Mouse (Mus musculus): ENCODE measurements around the gene Calr3. TPM values are rescaled to one million over a fixed set of nuclear protein-coding genes. Genes with fewer than 3 reads are reported as not detected.

The Calr3 gene
- polyA plus RNA-seq, 1 experiment, result not detected

- TF ChIP-seq GATA1 (IDR thresholded peaks at IDR 0.05; ENCODE audit: low read length) (no peak), TAL1 (IDR thresholded peaks at IDR 0.05; ENCODE audit: low read length) (no peak)
- Histone ChIP-seq H3K36me3 (ENCODE audit: control insufficient read depth) (peaks cover 79% of the 10 kb centered on the region), H3K4me1 (ENCODE audit: control insufficient read depth) (peaks cover 34% of the 10 kb centered on the region), H3K27me3 (ENCODE audit: control insufficient read depth) (no peaks in the 10 kb centered on the region), H3K9me3 (ENCODE audit: control insufficient read depth, low read length) (no peaks in the 10 kb centered on the region), H3K4me3 (replicated peaks) (no peak overlapping the region)
Observed at GRCm38 (mm10) chr8:72470684-72471083, 27.0 kb upstream of the Calr3 start.

DNA sequence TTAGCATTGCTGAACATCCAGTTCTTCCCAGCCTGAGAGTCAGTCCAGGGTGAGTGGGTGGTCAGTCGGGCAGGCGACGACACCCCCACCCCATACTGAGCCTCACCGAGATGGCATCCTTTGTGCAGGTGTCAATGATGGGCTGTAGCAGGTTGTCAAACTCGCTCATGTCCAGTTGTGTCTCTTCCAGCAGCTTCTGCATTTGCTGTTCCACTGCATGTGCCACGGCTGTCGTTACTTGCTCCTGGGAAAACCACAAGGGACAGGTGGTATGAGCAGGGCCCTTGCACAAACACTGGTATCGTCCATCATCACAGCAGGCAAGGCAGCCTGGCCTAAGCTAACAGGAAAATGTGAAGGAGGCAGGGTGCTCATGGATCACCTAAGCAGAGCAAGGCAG is 26.3 kb upstream of the Calr3 start:
- TF ChIP-seq GATA1 (IDR thresholded peaks at IDR 0.05; ENCODE audit: low read length), result no peak
- TF ChIP-seq TAL1 (IDR thresholded peaks at IDR 0.05; ENCODE audit: low read length), result no peak

DNA sequence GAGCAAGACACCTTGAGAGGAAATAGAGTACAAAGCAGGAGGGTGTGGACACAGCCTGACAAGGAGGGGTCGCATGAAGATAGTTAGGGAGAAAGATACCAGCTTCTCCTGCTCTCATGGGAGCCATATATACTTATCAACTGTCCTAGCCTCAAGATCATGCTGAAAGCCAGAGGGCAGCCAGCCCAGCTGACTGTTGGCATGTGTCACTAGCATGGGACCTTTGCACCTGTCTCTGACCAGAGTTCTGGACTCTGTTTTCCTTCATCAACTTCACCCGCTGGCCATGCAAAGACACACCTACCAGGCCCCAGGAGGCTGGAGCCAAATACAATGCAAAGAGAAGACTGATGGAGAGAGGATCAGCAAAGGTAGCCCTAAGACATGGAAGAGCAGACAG is 25.6 kb upstream of the Calr3 start:
- TF ChIP-seq TAL1 (IDR thresholded peaks at IDR 0.05; ENCODE audit: low read length) (no peak), GATA1 (IDR thresholded peaks at IDR 0.05; ENCODE audit: low read length) (no peak)
- H3K4me1 ChIP-seq (ENCODE audit: control insufficient read depth), result peaks cover 25% of the 10 kb centered on the region
- H3K4me3 ChIP-seq (replicated peaks), result no peak overlapping the region
- no peaks in the 10 kb centered on the region for H3K27me3 ChIP-seq (ENCODE audit: control insufficient read depth)
- peaks cover 93% of the 10 kb centered on the region for H3K36me3 ChIP-seq (ENCODE audit: control insufficient read depth)
- H3K9me3 ChIP-seq (ENCODE audit: control insufficient read depth, low read length), result no peaks in the 10 kb centered on the region

More for the DNA sequence above, 26.3 kb upstream of the Calr3 start:
- H3K36me3 ChIP-seq (ENCODE audit: control insufficient read depth), result peaks cover 86% of the 10 kb centered on the region
- no peaks in the 10 kb centered on the region for H3K9me3 ChIP-seq (ENCODE audit: control insufficient read depth, low read length)
- H3K27me3 ChIP-seq (ENCODE audit: control insufficient read depth), result no peaks in the 10 kb centered on the region
- peaks cover 29% of the 10 kb centered on the region for H3K4me1 ChIP-seq (ENCODE audit: control insufficient read depth)
- no peak overlapping the region for H3K4me3 ChIP-seq (replicated peaks)

DNA sequence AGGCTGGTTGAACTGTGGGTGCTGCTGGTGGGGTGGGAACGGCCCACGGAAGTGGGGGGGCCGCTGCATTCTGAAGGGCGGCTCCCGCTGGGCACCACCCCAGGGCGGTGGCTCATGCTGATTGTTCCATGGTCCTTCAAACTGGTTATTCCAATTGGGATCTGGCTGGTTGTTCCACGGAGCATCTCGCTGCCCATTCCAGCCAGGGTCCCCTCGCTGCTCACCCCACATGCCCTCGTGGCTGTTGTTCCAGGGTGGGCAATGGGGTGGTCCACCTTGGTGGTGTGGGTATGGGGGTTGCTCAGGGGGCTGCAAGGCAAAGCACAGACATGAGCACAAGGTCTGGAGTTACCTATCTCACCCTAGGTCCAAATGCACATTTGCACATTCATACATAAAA is 20.5 kb upstream of the Calr3 start:
- peaks cover 100% of the 10 kb centered on the region for H3K36me3 ChIP-seq (ENCODE audit: control insufficient read depth)
- H3K9me3 ChIP-seq (ENCODE audit: control insufficient read depth, low read length), result no peaks in the 10 kb centered on the region
- no peak overlapping the region for H3K4me3 ChIP-seq (replicated peaks)
- no peaks in the 10 kb centered on the region for H3K4me1 ChIP-seq (ENCODE audit: control insufficient read depth)
- H3K27me3 ChIP-seq (ENCODE audit: control insufficient read depth), result no peaks in the 10 kb centered on the region
- TF ChIP-seq GATA1 (IDR thresholded peaks at IDR 0.05; ENCODE audit: low read length) (no peak), TAL1 (IDR thresholded peaks at IDR 0.05; ENCODE audit: low read length) (no peak)

GRCm38 (mm10) chr8:72459881-72460533 is 16.3 kb upstream of the Calr3 start:
- H3K9me3 ChIP-seq (ENCODE audit: control insufficient read depth, low read length), result no peaks in the 10 kb centered on the region
- peaks cover 78% of the 10 kb centered on the region for H3K36me3 ChIP-seq (ENCODE audit: control insufficient read depth)
- no peak for TF ChIP-seq GATA1 (IDR thresholded peaks at IDR 0.05; ENCODE audit: low read length)
- TF ChIP-seq TAL1 (IDR thresholded peaks at IDR 0.05; ENCODE audit: low read length), result no peak
- H3K4me1 ChIP-seq (ENCODE audit: control insufficient read depth), result no peaks in the 10 kb centered on the region
- no peaks in the 10 kb centered on the region for H3K27me3 ChIP-seq (ENCODE audit: control insufficient read depth)
- H3K4me3 ChIP-seq (replicated peaks), result no peak overlapping the region

GRCm38 (mm10) chr8:72458457-72458856 is 14.8 kb upstream of the Calr3 start:
- peaks cover 3% of the 10 kb centered on the region for H3K9me3 ChIP-seq (ENCODE audit: control insufficient read depth, low read length)
- H3K36me3 ChIP-seq (ENCODE audit: control insufficient read depth), result peaks cover 74% of the 10 kb centered on the region
- H3K4me1 ChIP-seq (ENCODE audit: control insufficient read depth), result no peaks in the 10 kb centered on the region
- no peak for TF ChIP-seq TAL1 (IDR thresholded peaks at IDR 0.05; ENCODE audit: low read length)
- TF ChIP-seq GATA1 (IDR thresholded peaks at IDR 0.05; ENCODE audit: low read length), result no peak
- H3K4me3 ChIP-seq (replicated peaks), result no peak overlapping the region
- H3K27me3 ChIP-seq (ENCODE audit: control insufficient read depth), result no peaks in the 10 kb centered on the region

- no peak for TF ChIP-seq GATA1 (IDR thresholded peaks at IDR 0.05; ENCODE audit: low read length)
- TF ChIP-seq TAL1 (IDR thresholded peaks at IDR 0.05; ENCODE audit: low read length), result no peak
- H3K36me3 ChIP-seq (ENCODE audit: control insufficient read depth), result peaks cover 72% of the 10 kb centered on the region
- no peaks in the 10 kb centered on the region for H3K27me3 ChIP-seq (ENCODE audit: control insufficient read depth)
- H3K4me1 ChIP-seq (ENCODE audit: control insufficient read depth), result no peaks in the 10 kb centered on the region
- H3K4me3 ChIP-seq (replicated peaks), result no peak overlapping the region
- peaks cover 3% of the 10 kb centered on the region for H3K9me3 ChIP-seq (ENCODE audit: control insufficient read depth, low read length)
Observed at GRCm38 (mm10) chr8:72457806-72458205, 14.1 kb upstream of the Calr3 start.

DNA sequence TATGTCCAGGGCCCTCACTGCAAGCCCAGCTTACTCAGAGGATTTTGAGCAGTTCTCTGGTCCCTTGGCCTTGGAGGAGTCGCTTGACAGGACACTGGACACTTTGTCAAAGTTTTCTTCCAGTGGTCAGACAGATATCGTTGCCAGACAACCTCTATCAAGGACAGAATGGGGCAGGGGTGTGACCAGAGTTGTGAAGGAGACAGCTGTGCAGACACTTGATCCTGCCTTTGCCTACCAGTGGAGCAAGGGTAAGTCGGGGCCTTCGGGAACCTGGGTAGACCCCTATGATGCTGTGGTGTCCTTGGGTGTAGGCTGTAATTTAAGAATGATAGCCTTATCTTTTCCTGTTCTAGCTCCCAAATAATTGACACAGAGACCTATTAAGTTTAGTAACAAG is 11.6 kb upstream of the Calr3 start:
- TF ChIP-seq TAL1 (IDR thresholded peaks at IDR 0.05; ENCODE audit: low read length) (no peak), GATA1 (IDR thresholded peaks at IDR 0.05; ENCODE audit: low read length) (no peak)
- peaks cover 11% of the 10 kb centered on the region for H3K4me1 ChIP-seq (ENCODE audit: control insufficient read depth)
- no peaks in the 10 kb centered on the region for H3K27me3 ChIP-seq (ENCODE audit: control insufficient read depth)
- H3K36me3 ChIP-seq (ENCODE audit: control insufficient read depth), result peaks cover 55% of the 10 kb centered on the region
- no peak overlapping the region for H3K4me3 ChIP-seq (replicated peaks)
- peaks cover 3% of the 10 kb centered on the region for H3K9me3 ChIP-seq (ENCODE audit: control insufficient read depth, low read length)

DNA sequence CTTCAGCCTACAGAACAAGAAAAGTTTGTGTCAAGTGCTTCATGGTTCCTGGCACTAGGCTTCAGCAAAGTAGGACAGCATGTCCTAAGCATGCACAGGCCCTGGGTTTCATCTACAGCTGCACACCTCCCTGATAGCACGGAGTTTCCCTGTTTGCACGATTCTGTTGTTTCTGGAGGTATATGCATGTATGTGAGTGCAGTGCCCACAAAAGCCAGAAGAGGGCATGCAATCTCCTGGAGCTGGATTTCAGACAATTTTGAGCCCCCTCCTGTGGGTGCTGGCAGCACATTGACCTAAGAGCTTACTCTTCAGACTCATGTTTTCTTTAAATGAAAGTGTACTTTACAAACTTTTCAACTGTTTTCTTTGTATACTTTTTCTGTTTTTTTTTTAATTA is 10.2 kb upstream of the Calr3 start:
- Histone ChIP-seq H3K36me3 (ENCODE audit: control insufficient read depth) (peaks cover 54% of the 10 kb centered on the region), H3K9me3 (ENCODE audit: control insufficient read depth, low read length) (peaks cover 3% of the 10 kb centered on the region), H3K4me3 (replicated peaks) (no peak overlapping the region), H3K27me3 (ENCODE audit: control insufficient read depth) (no peaks in the 10 kb centered on the region), H3K4me1 (ENCODE audit: control insufficient read depth) (peaks cover 13% of the 10 kb centered on the region)
- TF ChIP-seq GATA1 (IDR thresholded peaks at IDR 0.05; ENCODE audit: low read length), result no peak
- TF ChIP-seq TAL1 (IDR thresholded peaks at IDR 0.05; ENCODE audit: low read length), result no peak

DNA sequence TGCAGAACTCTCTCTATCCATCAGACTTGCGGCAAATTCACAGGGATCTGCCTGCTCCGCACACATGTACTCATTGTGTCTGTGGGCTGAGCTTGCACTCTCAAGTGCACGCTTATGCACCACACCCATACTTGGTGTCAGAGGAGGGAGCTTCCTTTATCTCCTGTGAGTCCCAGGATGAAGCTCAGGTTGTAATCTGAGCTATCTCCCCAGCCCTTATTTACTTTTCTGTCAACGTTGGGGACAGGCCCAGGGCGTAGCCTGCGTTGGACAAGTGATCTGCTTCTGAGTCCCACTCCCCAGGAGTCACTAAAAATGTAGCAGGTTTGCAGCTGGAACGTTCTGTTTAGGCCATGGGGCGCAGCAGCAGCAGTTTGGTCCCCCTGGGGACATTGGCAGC is 7.8 kb upstream of the Calr3 start:
- peaks cover 46% of the 10 kb centered on the region for H3K36me3 ChIP-seq (ENCODE audit: control insufficient read depth)
- no peak overlapping the region for H3K4me3 ChIP-seq (replicated peaks)

More for the DNA sequence above, 7.8 kb upstream of the Calr3 start:
- TF ChIP-seq TAL1 (IDR thresholded peaks at IDR 0.05; ENCODE audit: low read length) (no peak), GATA1 (IDR thresholded peaks at IDR 0.05; ENCODE audit: low read length) (no peak)
- Histone ChIP-seq H3K9me3 (ENCODE audit: control insufficient read depth, low read length) (peaks cover 3% of the 10 kb centered on the region), H3K4me1 (ENCODE audit: control insufficient read depth) (peaks cover 14% of the 10 kb centered on the region), H3K27me3 (ENCODE audit: control insufficient read depth) (no peaks in the 10 kb centered on the region)
